Mouse (Mus musculus) stomach, postnatal 0 days (tissue): ENCODE results near the gene Arhgef25.

ENCODE experiments used
- CTCF ChIP-seq: IDR thresholded peaks from 2 replicates; pipeline ENCODE4 v1.5.1; 2016; ENCODE audit warnings: antibody characterized with exemption, low read depth, mild to moderate bottlenecking, moderate library complexity
- EP300 ChIP-seq: optimal IDR thresholded peaks from 2 replicates; pipeline ENCODE3; 2016; ENCODE audit warnings: antibody characterized with exemption

DNA sequence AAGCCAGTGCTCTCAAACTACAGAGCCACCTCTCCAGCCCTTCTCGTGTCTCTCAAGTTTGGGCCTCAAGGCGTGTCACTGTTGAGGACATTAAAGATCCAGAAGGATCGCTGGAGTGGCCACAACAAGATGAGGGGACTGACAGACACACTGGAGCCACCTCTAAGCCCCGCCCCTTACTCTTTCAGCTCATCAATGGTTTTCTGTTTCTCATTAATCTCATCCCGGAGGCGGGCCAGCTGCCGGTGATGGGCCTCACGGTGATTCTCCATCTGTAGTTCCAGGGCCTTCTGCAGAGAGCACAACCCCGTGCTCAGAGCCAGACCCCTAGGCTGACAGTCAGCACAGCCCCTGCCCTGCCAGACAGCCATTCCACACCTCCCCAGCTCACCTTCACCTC lies 46.7 kb upstream of the Arhgef25 start:
- TF ChIP-seq CTCF (no peak), EP300 (no peak)
